ENCODE assay signal across 14 mouse cellular contexts in genomic region chr15:98448521-98448920, GRCm38 (mm10). TPM values are rescaled to one million over a fixed set of nuclear protein-coding genes. Genes with fewer than 3 reads are reported as not detected.
A peak's percentile ranks its signal among the peaks of the same experiment; 100 is the strongest.
DNase-seq lines count a peak whose midpoint lies in the region; ATAC-seq and TF ChIP-seq lines count a peak whose summit lies in the region.
"Had no signal": no experiment of that assay in that cellular context is flagged by ENCODE, and none has a peak within 500 bp of the region (broad histone marks: within the 10 kb centered on the region; RNA-seq: fewer than 3 reads in every experiment).

No protein-coding gene starts in this region.

- TF ChIP-seq CTCF in stomach, postnatal 0 days (IDR thresholded peaks at IDR 0.05; ENCODE audit: low read depth): no peak

- H3K9me3 ChIP-seq in hindbrain, embryonic 10.5 days: no peaks in the 10 kb centered on the region
- no peaks in the 10 kb centered on the region for H3K9me3 ChIP-seq in hindbrain, embryonic 16.5 days (ENCODE audit: control insufficient read depth, low read length)
- H3K9me3 ChIP-seq in ES-E14 (ENCODE audit: control insufficient read depth, insufficient read depth, low read depth, low read length): no peaks in the 10 kb centered on the region
- no peaks in the 10 kb centered on the region for H3K9me3 ChIP-seq in stomach, postnatal 0 days (ENCODE audit: control insufficient read depth, low read length)
- H3K9me3 ChIP-seq: megakaryocyte, embryonic 14.5 days; stomach, embryonic 15.5 days had no signal

- no peak for ATAC-seq in hindbrain, embryonic 16.5 days
- ATAC-seq in stomach, postnatal 0 days (ENCODE audit: low FRiP score, low TSS enrichment): no peak

- TF ChIP-seq EP300 in stomach, postnatal 0 days (optimal IDR thresholded peaks at IDR 0.05): no peak

- WGBS in hindbrain, embryonic 10.5 days: 62% methylated on average over 4 of the region's 4 CpGs
- 53% methylated on average over 4 of the region's 4 CpGs for whole genome bisulfite sequencing in hindbrain, embryonic 16.5 days
- WGBS in stomach, postnatal 0 days: 51% methylated on average over 4 of the region's 4 CpGs

- H3K36me3 ChIP-seq in hindbrain, embryonic 10.5 days: no peaks in the 10 kb centered on the region
- no peaks in the 10 kb centered on the region for H3K36me3 ChIP-seq in hindbrain, embryonic 16.5 days (ENCODE audit: control insufficient read depth, insufficient read depth, low read length)
- H3K36me3 ChIP-seq in ES-E14 (ENCODE audit: control insufficient read depth, insufficient read depth, low read length, poor library complexity, severe bottlenecking): no peaks in the 10 kb centered on the region
- no peaks in the 10 kb centered on the region for H3K36me3 ChIP-seq in stomach, postnatal 0 days (ENCODE audit: control insufficient read depth, insufficient read depth, low read length)
- H3K36me3 ChIP-seq: stomach, embryonic 15.5 days had no signal

- no peak overlapping the region for H3K4me2 ChIP-seq in hindbrain, embryonic 16.5 days (ENCODE audit: low read length)
- H3K4me2 ChIP-seq in stomach, postnatal 0 days (replicated peaks; ENCODE audit: low read depth): no peak overlapping the region
- H3K4me2 ChIP-seq: stomach, embryonic 15.5 days had no signal

- H3K9ac ChIP-seq in hindbrain, embryonic 16.5 days (ENCODE audit: low read depth, low read length): no peak overlapping the region
- H3K9ac ChIP-seq in ES-E14 (ENCODE audit: insufficient read depth, low read depth, low read length, poor library complexity, severe bottlenecking): no peak overlapping the region
- H3K9ac ChIP-seq in stomach, postnatal 0 days (ENCODE audit: low read length): no peak overlapping the region
- H3K9ac ChIP-seq: stomach, embryonic 15.5 days had no signal

- H3K4me1 ChIP-seq in hindbrain, embryonic 10.5 days (replicated peaks): no peaks in the 10 kb centered on the region
- H3K4me1 ChIP-seq in hindbrain, embryonic 16.5 days (ENCODE audit: control insufficient read depth, insufficient read depth, low read depth, low read length): no peaks in the 10 kb centered on the region
- no peaks in the 10 kb centered on the region for H3K4me1 ChIP-seq in ES-E14 (ENCODE audit: control insufficient read depth in 2 of 2, insufficient read depth in 2 of 2, low read length in 2 of 2, poor library complexity in 1 of 2)
- no peaks in the 10 kb centered on the region for H3K4me1 ChIP-seq in stomach, postnatal 0 days (replicated peaks; ENCODE audit: control insufficient read depth, insufficient read depth)
- H3K4me1 ChIP-seq: megakaryocyte, embryonic 14.5 days; stomach, embryonic 15.5 days had no signal

- peak; percentile 12 for DNase-seq in hindbrain, embryonic 10.5 days (ENCODE audit: low spot score)
- DNase-seq in ES-E14 (ENCODE audit: low read depth, low spot score): peak; percentile 17
- DNase-seq in cerebellum, adult 9-11 months: peak; percentile 13
- DNase-seq in kidney, postnatal 36 days: peak; percentile 65 to 74
- DNase-seq in thymus, postnatal 4 days: no peak
- DNase-seq in stomach, postnatal 0 days (ENCODE audit: low spot score): no peak
- no peak for DNase-seq in urinary bladder, adult 18-20 months (ENCODE audit: low spot score in 2 of 2)
- DNase-seq: gastrocnemius, postnatal 10 days had no signal

- no peaks in the 10 kb centered on the region for H3K27me3 ChIP-seq in hindbrain, embryonic 10.5 days (ENCODE audit: insufficient read depth, poor library complexity, severe bottlenecking)
- no peaks in the 10 kb centered on the region for H3K27me3 ChIP-seq in hindbrain, embryonic 16.5 days (replicated peaks; ENCODE audit: control insufficient read depth, insufficient read depth, low read length)
- H3K27me3 ChIP-seq in stomach, postnatal 0 days (ENCODE audit: control insufficient read depth, insufficient read depth, low read length): no peaks in the 10 kb centered on the region
- H3K27me3 ChIP-seq: stomach, embryonic 15.5 days had no signal

- H3K27ac ChIP-seq in hindbrain, embryonic 10.5 days: no peak overlapping the region
- H3K27ac ChIP-seq in hindbrain, embryonic 16.5 days (ENCODE audit: low read depth, low read length): no peak overlapping the region
- H3K27ac ChIP-seq in ES-E14 (ENCODE audit: insufficient read depth, low read depth, low read length, poor library complexity, severe bottlenecking): no peak overlapping the region
- H3K27ac ChIP-seq in stomach, postnatal 0 days (replicated peaks): no peak overlapping the region
- H3K27ac ChIP-seq: stomach, embryonic 15.5 days had no signal

- H3K4me3 ChIP-seq in hindbrain, embryonic 10.5 days: no peak overlapping the region
- no peak overlapping the region for H3K4me3 ChIP-seq in hindbrain, embryonic 16.5 days (ENCODE audit: low read length)
- peak overlapping the region in 1 of 2 experiments; percentile 30; a peak in 2 of 4 replicates for H3K4me3 ChIP-seq in ES-E14 (ENCODE audit: insufficient read depth in 1 of 2, low read depth in 1 of 2, low read length in 2 of 2, poor library complexity in 1 of 2, severe bottlenecking in 1 of 2)
- H3K4me3 ChIP-seq in stomach, postnatal 0 days (ENCODE audit: low read depth, low read length): no peak overlapping the region
- H3K4me3 ChIP-seq: megakaryocyte, embryonic 14.5 days; stomach, embryonic 15.5 days had no signal

- in situ Hi-C loops in ES-E14 (cut with MboI; ENCODE audit: low sequenced_read_pairs in 2 of 2, unreplicated experiment in 2 of 2): no loop called here

TF ChIP-seq in ES-E14, 5 proteins besides CTCF, POLR2A, EP300 and RAD21:
- TF ChIP-seq ZNF384 (IDR thresholded peaks at IDR 0.05; ENCODE audit: low read depth, low read length): no peak
- peak; percentile 60; the same call in 1 of the 2 replicates for TF ChIP-seq HCFC1 (IDR thresholded peaks at IDR 0.05; ENCODE audit: borderline replicate concordance, insufficient read depth, low read length)

RNA-seq across cellular contexts. Expression of gene Olfr281, which starts 3.9 kb away (rescaled TPM):
- polyA plus RNA-seq in hindbrain, embryonic 10.5 days (2016; fragmentation: Nextera tagmentation; extraction: Ambion mirVana): not detected in 2 replicates
- polyA plus RNA-seq in hindbrain, embryonic 16.5 days (2015; fragmentation: Nextera tagmentation; extraction: Ambion mirVana): not detected in 2 replicates
- total RNA-seq in ES-E14 (2012; rRNA removed): not detected in 2 replicates
- polyA plus RNA-seq in stomach, postnatal 0 days (2015; fragmentation: Nextera tagmentation; extraction: Ambion mirVana): not detected in 2 replicates
- total RNA-seq: adrenal gland, postnatal 4 days; gastrocnemius, postnatal 10 days had no signal
- polyA plus RNA-seq: intestine, embryonic 14.5 days; limb, embryonic 11.5 days had no signal

RNA-seq across cellular contexts. Expression of gene Olfr282, which starts 17.5 kb away (rescaled TPM):
- not detected in 2 replicates for polyA plus RNA-seq in hindbrain, embryonic 10.5 days (2016; fragmentation: Nextera tagmentation; extraction: Ambion mirVana)
- not detected in 2 replicates for polyA plus RNA-seq in hindbrain, embryonic 16.5 days (2015; fragmentation: Nextera tagmentation; extraction: Ambion mirVana)
- total RNA-seq in ES-E14 (2012; rRNA removed): not detected in 2 replicates
- not detected in 2 replicates for polyA plus RNA-seq in stomach, postnatal 0 days (2015; fragmentation: Nextera tagmentation; extraction: Ambion mirVana)
- total RNA-seq: adrenal gland, postnatal 4 days; gastrocnemius, postnatal 10 days had no signal
- polyA plus RNA-seq: intestine, embryonic 14.5 days; limb, embryonic 11.5 days; stomach, embryonic 15.5 days had no signal

RNA-seq across cellular contexts. Expression of gene OR5BS1P, which starts 21.2 kb away (rescaled TPM):
- polyA plus RNA-seq in hindbrain, embryonic 10.5 days (2016; fragmentation: Nextera tagmentation; extraction: Ambion mirVana): not detected in 2 replicates
- polyA plus RNA-seq in hindbrain, embryonic 16.5 days (2015; fragmentation: Nextera tagmentation; extraction: Ambion mirVana): not detected in 2 replicates
- not detected in 2 replicates for total RNA-seq in ES-E14 (2012; rRNA removed)
- not detected in 2 replicates for polyA plus RNA-seq in stomach, postnatal 0 days (2015; fragmentation: Nextera tagmentation; extraction: Ambion mirVana)
- total RNA-seq: adrenal gland, postnatal 4 days; gastrocnemius, postnatal 10 days had no signal
- polyA plus RNA-seq: intestine, embryonic 14.5 days; limb, embryonic 11.5 days; stomach, embryonic 15.5 days had no signal

RNA-seq across cellular contexts. Expression of gene Lalba, which starts 34.0 kb away (rescaled TPM):
- 0.22 and 0.48 TPM in 2 replicates for polyA plus RNA-seq in hindbrain, embryonic 10.5 days (2016; fragmentation: Nextera tagmentation; extraction: Ambion mirVana)
- not detected in 2 replicates for polyA plus RNA-seq in hindbrain, embryonic 16.5 days (2015; fragmentation: Nextera tagmentation; extraction: Ambion mirVana)
- total RNA-seq in ES-E14 (2012; rRNA removed): not detected in 2 replicates
- polyA plus RNA-seq in stomach, postnatal 0 days (2015; fragmentation: Nextera tagmentation; extraction: Ambion mirVana): 0.42 and 0.70 TPM in 2 replicates
- total RNA-seq: adrenal gland, postnatal 4 days had no signal
- polyA plus RNA-seq: limb, embryonic 11.5 days; stomach, embryonic 15.5 days had no signal

RNA-seq across cellular contexts. Expression of gene Olfr279, which starts 43.7 kb away (rescaled TPM):
- not detected in 2 replicates for polyA plus RNA-seq in hindbrain, embryonic 10.5 days (2016; fragmentation: Nextera tagmentation; extraction: Ambion mirVana)
- polyA plus RNA-seq in hindbrain, embryonic 16.5 days (2015; fragmentation: Nextera tagmentation; extraction: Ambion mirVana): not detected in 2 replicates
- 0.04 TPM in 1 of 2 replicates, not detected in the other for total RNA-seq in ES-E14 (2012; rRNA removed)
- polyA plus RNA-seq in stomach, postnatal 0 days (2015; fragmentation: Nextera tagmentation; extraction: Ambion mirVana): not detected in 2 replicates
- total RNA-seq: adrenal gland, postnatal 4 days; gastrocnemius, postnatal 10 days had no signal
- polyA plus RNA-seq: intestine, embryonic 14.5 days; limb, embryonic 11.5 days; stomach, embryonic 15.5 days had no signal

Comparison
In these comparisons a context has a peak if more than half of its experiments do, and no peak if none do; other contexts are left out.
1. DNase-seq: peak in hindbrain, embryonic 10.5 days (single experiment), ES-E14 (single experiment), cerebellum, adult 9-11 months (single experiment) and kidney, postnatal 36 days (2 of 2); none in thymus, postnatal 4 days (single experiment), stomach, postnatal 0 days (single experiment) and urinary bladder, adult 18-20 months (0 of 2).